Mouse (Mus musculus) layer of hippocampus, adult 8-10 months (tissue): ENCODE measurements around the gene Tenm3. TPM values are rescaled to one million over a fixed set of nuclear protein-coding genes. Genes with fewer than 3 reads are reported as not detected.

Experiments used
- DNase-seq, 2 experiments: peaks; one replicate each; pipeline ENCODE4 v3.0.0; 2022; ENCODE audit warnings: low spot score in 2 of 2
- total RNA-seq, 4 experiments: library from RNA; stranded (reverse); gene quantifications; 2 replicates each; pipeline ENCODE4 v1.2.4; 2022

Tenm3 gene
- 10 to 100 TPM; 83.3 to 88.6 (median 85.4) TPM for total RNA-seq

DNA sequence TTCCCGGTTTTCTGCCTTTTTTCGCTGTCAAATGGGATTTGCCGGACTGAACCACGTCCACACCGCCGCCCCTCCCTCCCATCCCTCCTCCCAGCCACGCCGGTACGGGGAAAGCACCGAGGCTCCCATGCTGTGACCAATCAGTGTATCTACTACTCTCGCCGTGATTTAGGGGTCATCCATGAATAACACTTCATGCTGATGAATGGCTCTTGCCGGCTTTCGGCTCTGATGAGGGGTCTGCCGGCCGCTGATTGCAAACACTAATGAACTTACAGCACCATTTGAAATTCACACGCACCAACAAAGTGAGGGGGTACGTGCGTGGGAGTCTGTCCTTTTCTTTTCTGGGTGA, at the start of gene Tenm3:
Gene Tenm3, minus strand, starts transcription at position 21 of the 355 bp plus-strand sequence.
- DNase-seq = no peak

- no peak for DNase-seq
Measured at GRCm38 (mm10) chr8:48890216-48890765, 46.5 kb upstream of the Tenm3 start.

GRCm38 (mm10) chr8:48884270-48884669, 40.5 kb upstream of the Tenm3 start:
- no peak for DNase-seq

DNA sequence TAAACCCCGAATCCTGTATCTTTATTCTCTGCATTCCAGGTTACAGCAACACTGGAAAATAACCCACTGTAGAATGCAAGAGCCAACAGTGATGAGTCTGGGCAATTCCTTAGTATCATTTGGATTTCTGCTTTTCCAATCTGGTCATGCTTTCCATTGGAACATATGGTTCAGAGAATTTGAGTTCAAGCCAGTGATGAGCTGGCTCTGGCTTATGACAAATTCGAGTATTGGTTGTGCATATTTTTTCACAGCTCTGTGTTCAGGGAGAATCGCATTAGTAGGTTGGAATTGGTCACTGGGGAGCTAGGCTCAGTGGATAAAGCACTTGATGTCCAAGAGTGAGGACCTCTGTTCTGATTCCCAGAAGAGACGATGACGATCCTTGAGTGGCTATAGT, 36.8 kb upstream of the Tenm3 start:
- peak; percentile 55 to 59 for DNase-seq

DNA sequence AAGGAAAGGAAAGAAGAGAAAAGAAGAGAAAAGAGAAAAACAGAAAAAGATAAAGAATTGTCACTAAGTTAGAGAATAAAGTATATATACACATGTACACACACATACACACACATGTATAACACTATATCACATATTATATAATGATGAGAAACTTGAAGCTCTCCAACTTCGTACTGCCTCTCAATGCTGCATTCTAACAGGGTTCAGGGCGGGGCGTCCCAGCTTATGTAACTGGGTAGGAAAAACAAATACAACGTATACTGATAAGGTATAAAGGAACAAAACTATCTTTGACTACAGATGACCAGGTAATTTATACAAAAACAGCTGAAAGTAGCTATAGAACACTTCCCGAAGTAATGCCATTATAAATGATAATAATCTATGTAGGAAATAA, 22.2 kb upstream of the Tenm3 start:
- no peak for DNase-seq

DNA sequence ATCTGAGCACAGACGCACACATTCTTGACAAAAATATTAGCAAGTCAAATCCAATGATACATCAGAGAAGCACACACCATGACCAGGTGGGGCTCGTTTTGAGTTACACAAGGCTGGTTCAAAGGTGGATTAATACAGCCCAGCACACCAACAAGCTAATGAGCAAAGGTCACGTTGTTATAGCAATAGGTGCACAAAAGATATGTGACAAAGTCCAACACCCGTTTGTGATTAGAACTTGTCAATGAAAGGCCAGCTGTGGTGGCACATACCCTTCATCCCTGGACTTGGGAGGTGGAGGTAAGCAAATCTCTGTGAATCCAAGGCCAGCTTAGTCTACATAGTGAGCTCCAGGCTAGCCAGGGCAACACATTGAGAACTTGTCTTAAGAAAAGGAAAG, 21.7 kb upstream of the Tenm3 start:
- no peak for DNase-seq

DNA sequence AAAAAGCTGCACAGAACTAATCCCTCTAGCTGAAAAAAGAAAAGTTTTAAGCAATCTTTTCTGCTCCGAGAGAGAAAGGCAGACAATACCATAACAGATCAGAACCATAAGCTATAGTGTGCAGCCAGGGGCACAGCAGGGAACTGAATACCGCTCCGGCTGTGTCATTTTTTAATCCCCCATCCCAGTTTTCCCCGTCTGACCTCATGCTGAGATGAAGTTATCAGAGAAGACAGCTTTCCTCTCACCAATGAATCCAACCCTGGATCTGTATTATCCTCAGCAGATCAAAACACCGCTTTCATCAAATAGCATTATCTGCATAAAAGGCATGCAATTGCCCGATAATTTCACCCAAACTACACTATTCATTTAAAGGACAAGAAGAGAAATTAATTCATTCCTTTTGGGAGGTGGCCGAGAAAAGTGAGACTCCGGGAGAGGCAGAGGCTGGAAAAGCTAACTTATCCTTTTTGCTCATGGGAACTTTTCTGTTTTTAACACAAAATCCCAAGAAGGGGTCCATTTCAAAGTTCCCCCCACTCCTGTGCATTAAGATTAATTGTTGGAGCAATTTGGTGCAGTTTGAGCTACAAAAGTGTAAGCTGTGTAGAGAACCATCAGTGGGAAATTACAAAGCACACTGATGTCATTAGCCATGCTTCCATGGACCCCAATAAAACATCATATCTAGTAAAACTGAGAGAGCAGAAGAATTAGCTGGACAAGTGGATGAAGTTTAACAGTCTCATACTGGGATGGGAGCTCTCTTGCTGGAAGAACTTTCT, 6.7 kb upstream of the Tenm3 start:
- DNase-seq = no peak

DNA sequence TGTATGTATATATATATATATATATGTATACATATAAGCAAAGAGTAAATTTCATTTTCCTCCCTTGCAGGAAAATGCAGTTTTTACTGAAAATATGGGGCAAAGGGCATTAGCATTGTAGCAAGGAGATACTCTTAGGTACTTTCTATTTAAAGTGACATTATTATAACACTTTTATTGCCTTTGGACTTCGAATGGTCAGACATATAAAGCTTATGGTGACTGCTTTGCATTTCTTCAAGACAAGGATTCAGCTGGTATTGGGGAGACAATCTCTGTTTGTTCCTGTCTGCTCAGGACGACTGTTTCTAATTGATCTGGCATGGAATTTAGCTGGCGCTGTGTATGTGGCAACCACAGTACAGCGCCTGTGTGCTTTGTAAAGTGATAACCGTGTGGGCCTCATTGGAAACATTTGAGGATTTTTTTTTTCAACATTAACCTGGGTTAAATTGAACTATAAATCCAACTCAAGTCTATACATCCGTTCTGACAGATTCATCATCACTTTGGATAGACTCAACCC, 5.4 kb upstream of the Tenm3 start:
- DNase-seq = no peak

DNA sequence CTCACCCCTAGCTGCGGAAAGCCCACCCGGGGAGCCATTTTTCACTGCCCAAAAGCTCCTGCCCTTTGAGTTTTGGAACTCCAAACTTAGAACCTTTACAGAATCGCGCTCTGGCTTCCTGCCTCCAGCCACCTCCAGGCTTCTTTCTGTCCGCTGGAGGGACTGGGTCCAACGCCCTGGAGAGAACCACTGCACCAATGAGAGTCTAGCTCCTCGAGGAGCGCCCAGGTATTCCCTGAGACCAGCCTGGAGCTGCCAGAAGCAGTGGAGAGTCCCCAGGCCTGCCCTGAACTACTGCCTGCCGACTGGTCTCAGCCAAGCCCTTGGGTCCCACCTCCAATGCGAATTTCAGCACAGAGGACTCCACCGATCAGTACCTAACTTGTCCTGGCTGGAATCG, 1.2 kb upstream of the Tenm3 start:
- DNase-seq = no peak

DNA sequence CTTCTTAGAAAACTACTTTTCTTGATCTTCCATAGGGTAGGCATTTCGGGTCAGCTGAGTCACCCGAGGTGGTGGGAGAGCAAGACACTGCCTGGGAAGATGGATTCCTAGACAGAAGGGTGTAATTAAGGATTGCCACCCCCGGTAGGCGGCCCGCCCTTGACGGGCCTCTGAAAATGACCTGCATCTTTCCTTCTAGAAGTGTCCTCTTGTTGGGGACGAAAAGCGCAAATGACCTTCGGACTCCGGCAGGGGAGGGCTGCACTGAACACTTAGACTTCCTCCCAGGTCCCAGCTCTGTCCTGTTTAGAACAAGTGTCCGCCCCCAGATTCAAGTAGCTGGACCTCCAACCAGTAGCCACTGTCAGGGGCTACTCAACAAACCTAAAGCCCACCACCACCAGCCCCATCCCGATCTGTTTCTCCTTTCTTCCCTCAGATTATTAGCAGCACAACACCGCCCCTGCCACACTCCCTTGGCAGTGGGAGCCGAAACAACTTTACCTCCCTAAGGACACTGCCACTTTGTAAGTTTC, 687 bp upstream of the Tenm3 start:
- no peak for DNase-seq

GRCm38 (mm10) chr8:48842991-48843930, 490 bp downstream of the Tenm3 start:
- DNase-seq = peak; percentile 20 to 32

DNA sequence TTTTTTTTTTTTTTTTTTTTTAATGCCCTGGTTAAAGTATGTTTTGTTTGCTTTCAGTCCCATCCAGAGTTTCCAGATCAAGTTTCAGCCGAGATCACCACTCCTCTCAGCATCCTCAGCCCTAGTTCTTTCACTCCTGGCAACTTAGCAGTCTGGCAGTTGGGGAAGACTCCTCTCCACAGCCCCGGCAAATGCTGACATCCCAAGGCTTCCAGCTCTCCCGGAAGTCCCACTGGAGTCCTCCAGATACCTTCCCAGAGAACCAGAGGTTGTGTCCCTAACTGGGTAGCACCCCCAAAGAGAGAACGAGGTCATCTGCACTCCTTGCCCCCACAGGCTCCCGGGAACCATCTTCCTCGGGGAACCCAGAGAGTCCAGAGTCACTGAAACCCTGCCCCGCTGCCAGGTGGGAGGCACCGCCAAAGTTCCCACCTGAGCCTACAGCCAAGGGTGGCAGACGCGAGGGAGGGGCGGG, 1.2 kb downstream of the Tenm3 start:
- no peak for DNase-seq

GRCm38 (mm10) chr8:48842035-48842434, 1.7 kb downstream of the Tenm3 start:
- no peak for DNase-seq

- no peak for DNase-seq
Measured at GRCm38 (mm10) chr8:48835745-48836144, 8.0 kb downstream of the Tenm3 start.

DNA sequence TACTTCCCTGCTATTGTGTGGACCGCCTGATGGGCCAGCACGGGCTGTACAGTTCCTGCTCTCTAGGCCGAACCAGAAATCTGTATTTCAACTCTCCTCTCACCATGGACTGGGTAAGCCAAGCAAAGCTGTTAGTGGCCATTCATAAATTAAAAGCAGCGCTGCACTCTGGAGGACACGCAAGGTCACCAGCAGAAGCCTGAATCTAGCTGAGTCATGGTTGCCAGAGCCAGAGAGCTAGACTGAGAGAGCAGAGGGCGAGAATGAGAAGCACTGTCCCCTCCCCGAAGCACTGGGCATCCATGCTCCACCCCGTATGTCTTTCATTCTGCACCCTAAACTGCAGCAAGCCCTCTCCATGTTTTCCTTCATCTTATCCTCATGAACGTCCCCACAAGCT, 16.3 kb downstream of the Tenm3 start:
- DNase-seq = no peak

- DNase-seq = no peak
Measured at GRCm38 (mm10) chr8:48825666-48826065, 18.1 kb downstream of the Tenm3 start.

DNA sequence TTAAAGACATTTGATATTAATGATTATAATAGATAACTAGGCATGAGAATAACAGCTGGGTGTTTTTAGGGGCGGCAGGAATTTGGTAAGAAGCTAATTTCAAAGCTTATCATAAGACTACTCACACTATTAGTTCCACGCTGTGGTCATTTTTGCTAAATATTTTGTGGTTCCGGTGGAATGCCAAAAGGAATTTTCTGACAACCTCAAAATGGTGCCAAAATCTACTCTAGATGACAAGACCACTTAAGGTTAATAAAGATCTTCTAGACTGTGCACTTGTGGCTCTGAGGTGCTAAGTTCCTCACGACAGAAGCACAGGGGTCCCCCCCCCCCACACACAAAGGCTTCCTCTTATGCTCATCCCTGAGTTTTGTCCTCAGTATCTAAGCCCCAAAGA, 21.5 kb downstream of the Tenm3 start:
- DNase-seq = no peak

- no peak for DNase-seq
Measured at GRCm38 (mm10) chr8:48819962-48820361, 23.8 kb downstream of the Tenm3 start.

GRCm38 (mm10) chr8:48819348-48819747, 24.4 kb downstream of the Tenm3 start:
- no peak for DNase-seq

GRCm38 (mm10) chr8:48816941-48817340, 26.8 kb downstream of the Tenm3 start:
- DNase-seq = no peak

GRCm38 (mm10) chr8:48812196-48812741, 31.5 kb downstream of the Tenm3 start:
- DNase-seq = no peak
